Mouse (Mus musculus) duodenum, adult 2 months (tissue): ENCODE measurements around the gene Intu. TPM values are rescaled to one million over a fixed set of nuclear protein-coding genes. Genes with fewer than 3 reads are reported as not detected.

ENCODE experiments used
- polyA plus RNA-seq: library from polyadenylated mRNA; depleted of rRNA; stranded (reverse); fragments of >200 nt; gene quantifications from 2 replicates; pipeline ENCODE4 v1.2.3, GENCODE M21; 2012; ENCODE audit warnings: low replicate concordance; rRNA removed

Intu gene
- polyA plus RNA-seq, result 0.11 and 2.6 TPM in 2 replicates

GRCm38 (mm10) chr3:40531286-40532141 lies at the start of gene Intu:
Gene Intu (plus strand): TSS chr3:40531286.

GRCm38 (mm10) chr3:40708655-40709054 lies 177.6 kb downstream of the Intu start, which contains the start of gene Slc25a31:
Gene Slc25a31 (plus strand): TSS chr3:40708855.

GRCm38 (mm10) chr3:40744024-40744835 lies 213.1 kb downstream of the Intu start, which contains the start of gene Hspa4l:
Gene Hspa4l (plus strand): TSS chr3:40744495.

Other genes with a start within 250 kb of the Intu start
- gene Slc25a31, start 177.6 kb downstream of the Intu start, polyA plus RNA-seq, result not detected in 2 replicates
- gene Hspa4l, start 213.2 kb downstream of the Intu start, polyA plus RNA-seq, result 2.9 and 8.6 TPM in 2 replicates